Mouse (Mus musculus) megakaryocyte, embryonic 14.5 days (primary cell): ENCODE results near the gene Unc5b.

Experiments used
- FLI1 ChIP-seq: IDR thresholded peaks from 2 replicates; pipeline ENCODE4 v1.6.1; 2012; ENCODE audit warnings: low read length, inconsistent platforms, mixed read lengths
- GATA1 ChIP-seq: IDR thresholded peaks from 3 replicates; pipeline ENCODE4 v1.6.1; 2012; ENCODE audit warnings: mixed read lengths, low read length, inconsistent platforms, borderline replicate concordance

DNA sequence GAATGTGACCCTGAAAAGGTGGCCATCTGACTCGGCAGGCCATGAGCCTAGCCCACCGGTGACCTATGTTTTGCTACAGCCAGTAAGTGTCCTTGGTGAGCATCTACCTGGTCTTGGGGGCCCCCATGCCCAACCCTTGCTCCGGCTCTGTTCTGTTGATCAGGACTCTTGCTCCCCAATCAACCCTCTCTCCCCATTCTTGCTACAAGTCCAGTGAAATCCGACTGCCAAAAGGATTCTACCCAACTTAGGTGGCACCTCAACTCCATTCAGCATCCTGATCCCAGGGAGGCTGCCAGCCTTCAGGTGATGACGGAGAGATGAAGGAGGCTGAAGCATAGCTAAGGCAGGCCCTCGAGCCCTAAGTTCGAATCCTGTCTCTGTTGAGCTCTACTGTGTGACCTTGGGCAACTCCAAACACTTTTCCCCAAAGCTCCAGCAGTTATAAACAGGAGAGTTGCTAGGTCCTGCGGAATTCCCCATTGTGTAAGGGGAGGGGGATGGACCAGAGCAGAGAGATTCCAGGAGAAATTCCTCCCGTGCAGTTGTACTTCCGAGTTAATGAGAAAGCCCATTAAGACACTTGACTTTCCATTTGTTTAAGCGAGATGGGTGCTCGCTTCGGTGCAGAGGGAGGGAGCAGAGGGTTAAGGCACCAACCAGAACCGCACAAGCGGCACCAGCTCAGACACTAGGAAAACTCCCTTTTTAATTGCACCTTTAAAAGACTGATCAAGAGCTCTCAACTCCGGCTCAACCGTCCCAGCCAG is 3.3 kb downstream of the Unc5b start:
- TF ChIP-seq GATA1 (no peak), FLI1 (no peak)
